Mouse (Mus musculus) hindbrain, embryonic 12.5 days (tissue): ENCODE data around the gene Stag2. TPM values are rescaled to one million over a fixed set of nuclear protein-coding genes. Genes with fewer than 3 reads are reported as not detected.

ENCODE experiments used
- ATAC-seq: fragments of 200-750 bp; cut with Nextera tagmentation; 2 replicates; pipeline ENCODE4 v1.8.0; 2017; ENCODE audit warnings: moderate TSS enrichment; ENCODE audit not compliant: low FRiP score
- H3K27ac ChIP-seq: fragments of 300-500 bp; sonication (generic); 2 replicates; pipeline ENCODE4 v1.5.1; 2016; ENCODE audit warnings: mild to moderate bottlenecking
- H3K27me3 ChIP-seq: fragments of 300-500 bp; sonication (generic); 2 replicates; pipeline ENCODE4 v1.6.1; 2016; ENCODE audit warnings: mild to moderate bottlenecking
- H3K36me3 ChIP-seq: fragments of 300-500 bp; sonication (generic); 2 replicates; pipeline ENCODE4 v1.6.1; 2016; ENCODE audit warnings: mild to moderate bottlenecking
- H3K4me1 ChIP-seq: fragments of 300-500 bp; sonication (generic); 2 replicates; pipeline ENCODE4 v1.6.1; 2016
- H3K4me2 ChIP-seq: fragments of 300-500 bp; sonication (generic); replicated peaks from 2 replicates; pipeline ENCODE4 v1.6.1; 2016; ENCODE audit warnings: mild to moderate bottlenecking
- H3K4me3 ChIP-seq: fragments of 300-500 bp; sonication (generic); 2 replicates; pipeline ENCODE4 v1.5.1; 2016; ENCODE audit warnings: mild to moderate bottlenecking
- H3K9ac ChIP-seq: fragments of 300-500 bp; sonication (generic); 2 replicates; pipeline ENCODE4 v1.6.1; 2016; ENCODE audit warnings: mild to moderate bottlenecking, moderate library complexity
- H3K9me3 ChIP-seq: fragments of 300-500 bp; sonication (generic); replicated peaks from 2 replicates; pipeline ENCODE4 v1.6.1; 2016; ENCODE audit warnings: mild to moderate bottlenecking
- WGBS: fragments of 180-500 bp; shearing (Covaris S2); methylation state at CpG from one replicate; pipeline ENCODE4 v1.1.7; 2016; 5-methylcytosine and 5-hydroxymethylcytosine counted together
- polyA plus RNA-seq: library from polyadenylated mRNA; unstranded; fragments of >200 nt; fragmentation: Nextera tagmentation; extraction: Ambion mirVana; gene quantifications from 2 replicates; pipeline ENCODE4 v1.2.1, GENCODE M21; 2016

The Stag2 gene
- polyA plus RNA-seq, 1 experiment from 2014 or later = 44.7 TPM

DNA sequence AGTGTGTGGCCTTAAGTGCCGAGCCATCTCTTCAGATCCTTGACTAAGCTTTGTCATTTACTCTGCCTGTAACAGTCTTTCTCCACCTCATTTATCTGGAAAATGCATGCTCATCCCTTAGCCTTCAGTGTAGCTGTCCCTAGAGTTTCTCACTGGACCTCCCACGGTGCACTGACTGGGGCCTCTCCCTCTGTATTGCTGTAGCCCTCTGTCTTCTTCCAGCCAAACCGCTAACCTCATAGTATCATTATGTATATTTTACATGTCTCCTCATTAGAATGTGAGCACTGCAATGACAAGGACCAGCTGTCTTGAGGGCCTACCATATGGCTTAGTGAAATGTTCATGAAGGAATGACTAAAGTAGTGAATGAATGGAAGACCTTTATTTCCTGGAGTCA, 166.1 kb downstream of the Stag2 start:
- Histone ChIP-seq H3K4me3 (no peak overlapping the region), H3K9ac (no peak overlapping the region), H3K4me2 (no peak overlapping the region), H3K9me3 (no peaks in the 10 kb centered on the region), H3K4me1 (no peaks in the 10 kb centered on the region), H3K36me3 (no peaks in the 10 kb centered on the region), H3K27me3 (no peaks in the 10 kb centered on the region), H3K27ac (no peak overlapping the region)
- WGBS = 73% methylated on average over 3 of the region's 3 CpGs
- ATAC-seq = no peak

GRCm38 (mm10) chrX:42320424-42320823, 171.3 kb downstream of the Stag2 start:
- Histone ChIP-seq H3K4me2 (no peak overlapping the region), H3K9ac (no peak overlapping the region), H3K27me3 (no peaks in the 10 kb centered on the region), H3K4me1 (no peaks in the 10 kb centered on the region), H3K27ac (no peak overlapping the region), H3K4me3 (no peak overlapping the region), H3K36me3 (no peaks in the 10 kb centered on the region), H3K9me3 (no peaks in the 10 kb centered on the region)
- 47% methylated on average over 5 of the region's 5 CpGs for WGBS
- ATAC-seq = no peak

- H3K4me2 ChIP-seq = no peak overlapping the region
- no peaks in the 10 kb centered on the region for H3K27me3 ChIP-seq
- no peak for ATAC-seq
- no peaks in the 10 kb centered on the region for H3K4me1 ChIP-seq
- no peak overlapping the region for H3K27ac ChIP-seq
- no peaks in the 10 kb centered on the region for H3K9me3 ChIP-seq
- no peak overlapping the region for H3K9ac ChIP-seq
- WGBS = 32% methylated on average over 9 of the region's 9 CpGs
- no peak overlapping the region for H3K4me3 ChIP-seq
- no peaks in the 10 kb centered on the region for H3K36me3 ChIP-seq
Measured at GRCm38 (mm10) chrX:42321200-42321773, 172.2 kb downstream of the Stag2 start.

GRCm38 (mm10) chrX:42324848-42325247, 175.7 kb downstream of the Stag2 start:
- Histone ChIP-seq H3K27me3 (no peaks in the 10 kb centered on the region), H3K36me3 (no peaks in the 10 kb centered on the region), H3K4me3 (no peak overlapping the region), H3K9me3 (no peaks in the 10 kb centered on the region), H3K4me2 (no peak overlapping the region), H3K27ac (no peak overlapping the region), H3K9ac (no peak overlapping the region), H3K4me1 (no peaks in the 10 kb centered on the region)
- no peak for ATAC-seq
- WGBS = 46% methylated on average over 3 of the region's 3 CpGs

Other genes starting within 250 kb of the Stag2 start
- 107 and 117 TPM in 2 replicates for gene Thoc2, start 228.6 kb upstream of the Stag2 start, polyA plus RNA-seq
- gene Xiap, start 89.6 kb upstream of the Stag2 start, polyA plus RNA-seq = 11.5 and 12.3 TPM in 2 replicates